Mouse (Mus musculus): ENCODE measurements around the gene Zfp367. TPM values are rescaled to one million over a fixed set of nuclear protein-coding genes. Genes with fewer than 3 reads are reported as not detected.

The Zfp367 gene
- 15.4 and 16.7 TPM in 2 replicates for polyA plus RNA-seq (2012; rRNA removed)

GRCm38 (mm10) chr13:64153083-64153682 is at the start of gene Zfp367:
Gene Zfp367 (minus strand): TSS chr13:64153202.

GRCm38 (mm10) chr13:64161548-64161915 is 8.5 kb upstream of the Zfp367 start, which contains the start of gene Habp4:
Gene Habp4 (plus strand): TSS chr13:64161824.

GRCm38 (mm10) chr13:64128858-64129615 is 24.0 kb downstream of the Zfp367 start, which contains the start of gene Slc35d2:
Gene Slc35d2 (minus strand): TSS chr13:64129368.

GRCm38 (mm10) chr13:64089130-64089529 is 63.9 kb downstream of the Zfp367 start, which contains the start of gene Hsd17b3:
Gene Hsd17b3 (minus strand): TSS chr13:64089230.

Other genes with a start within 250 kb of the Zfp367 start
- not detected in 2 replicates for gene Hsd17b3, start 64.0 kb downstream of the Zfp367 start, polyA plus RNA-seq (2012; rRNA removed)
- 3.2 and 4.7 TPM in 2 replicates for gene Slc35d2, start 23.8 kb downstream of the Zfp367 start, polyA plus RNA-seq (2012; rRNA removed)
- gene Habp4, start 8.6 kb upstream of the Zfp367 start, polyA plus RNA-seq (2012; rRNA removed): 9.8 and 10.9 TPM in 2 replicates
- 4.2 and 5.2 TPM in 2 replicates for gene Cdc14b, start 122.1 kb upstream of the Zfp367 start, polyA plus RNA-seq (2012; rRNA removed)
- gene Aaed1, start 159.5 kb upstream of the Zfp367 start, polyA plus RNA-seq (2012; rRNA removed): 6.9 and 8.4 TPM in 2 replicates
- gene Ctsl, start 217.7 kb upstream of the Zfp367 start, polyA plus RNA-seq (2012; rRNA removed): 82.5 and 94.7 TPM in 2 replicates

All from liver, embryonic 14 days (tissue).